Mouse (Mus musculus) lung, embryonic 14.5 days (tissue): ENCODE measurements at regions not wholly inside any gene's neighbourhood (a gene's known extent, or its start where the extent isn't known, plus 50 kb on each side); places are given as distances from the start of the nearest gene placed in this dataset.

Experiments used
- ATAC-seq: fragments of 200-750 bp; cut with Nextera tagmentation; 2 replicates; pipeline ENCODE4 v1.8.0; 2017; ENCODE audit warnings: mild to moderate bottlenecking, moderate TSS enrichment, moderate library complexity; ENCODE audit not compliant: insufficient read depth
- DNase-seq: peaks from one replicate; pipeline ENCODE4 v3.0.0-alpha.2; 2015
- H3K27ac ChIP-seq: fragments of 300-500 bp; sonication (generic); 2 replicates; pipeline ENCODE4 v1.5.1; 2014; ENCODE audit warnings: low read depth, mild to moderate bottlenecking, moderate library complexity
- H3K27me3 ChIP-seq: fragments of 300-500 bp; sonication (generic); 2 replicates; pipeline ENCODE4 v1.6.1; 2014; ENCODE audit warnings: low read length, control low read depth; ENCODE audit not compliant: insufficient read depth
- H3K36me3 ChIP-seq: fragments of 300-500 bp; sonication (generic); 2 replicates; pipeline ENCODE4 v1.6.1; 2014; ENCODE audit warnings: control low read depth; ENCODE audit not compliant: insufficient read depth
- H3K4me1 ChIP-seq: fragments of 300-500 bp; sonication (generic); 2 replicates; pipeline ENCODE4 v1.6.1; 2014; ENCODE audit warnings: antibody characterized with exemption, control low read depth; ENCODE audit not compliant: insufficient read depth
- H3K4me2 ChIP-seq: fragments of 300-500 bp; sonication (generic); 2 replicates; pipeline ENCODE4 v1.6.1; 2014; ENCODE audit warnings: mild to moderate bottlenecking
- H3K4me3 ChIP-seq: fragments of 300-500 bp; sonication (generic); 2 replicates; pipeline ENCODE4 v1.5.1; 2014; ENCODE audit warnings: low read depth, low read length
- H3K9ac ChIP-seq: fragments of 300-500 bp; sonication (generic); 2 replicates; pipeline ENCODE4 v1.6.1; 2014
- H3K9me3 ChIP-seq: fragments of 300-500 bp; sonication (generic); 2 replicates; pipeline ENCODE4 v1.6.1; 2016; ENCODE audit warnings: low read depth, low read length, control low read depth
- CTCF ChIP-seq: IDR thresholded peaks from 2 replicates; pipeline ENCODE4 v1.5.1; 2016; ENCODE audit warnings: antibody characterized with exemption, low read depth
- WGBS: fragments of 180-500 bp; shearing (Covaris S2); extraction: QIAGEN DNeasy Blood & Tissue Kit; methylation state at CpG from one replicate; pipeline ENCODE4 v1.1.7; 2014; 5-methylcytosine and 5-hydroxymethylcytosine counted together

- ATAC-seq (no peak), DNase-seq (no peak)
- no peaks in the 10 kb centered on the region for H3K9me3 ChIP-seq
- no peaks in the 10 kb centered on the region for H3K4me1 ChIP-seq
- H3K4me3 ChIP-seq = no peak overlapping the region
- no peaks in the 10 kb centered on the region for H3K27me3 ChIP-seq
- no peak for TF ChIP-seq CTCF
- no peak overlapping the region for H3K27ac ChIP-seq
- no peak overlapping the region for H3K4me2 ChIP-seq
- no peak overlapping the region for H3K9ac ChIP-seq
- H3K36me3 ChIP-seq = no peaks in the 10 kb centered on the region
Measured at GRCm38 (mm10) chr14:58375056-58375455, 304.7 kb downstream of the Fgf9 start.

- ATAC-seq = no peak
Measured at GRCm38 (mm10) chr14:58356824-58357223, 286.5 kb downstream of the Fgf9 start.

GRCm38 (mm10) chr14:58352986-58353385 lies 282.6 kb downstream of the Fgf9 start:
- Histone ChIP-seq H3K9ac (no peak overlapping the region), H3K4me3 (no peak overlapping the region), H3K4me2 (no peak overlapping the region), H3K27me3 (no peaks in the 10 kb centered on the region), H3K9me3 (no peaks in the 10 kb centered on the region), H3K36me3 (no peaks in the 10 kb centered on the region), H3K4me1 (no peaks in the 10 kb centered on the region), H3K27ac (no peak overlapping the region)
- no peak for ATAC-seq
- DNase-seq = no peak
- TF ChIP-seq CTCF = no peak

More at GRCm38 (mm10) chr14:58356824-58357223, 286.5 kb downstream of the Fgf9 start:
- no peak overlapping the region for H3K9ac ChIP-seq
- no peak overlapping the region for H3K4me3 ChIP-seq
- no peaks in the 10 kb centered on the region for H3K4me1 ChIP-seq
- no peaks in the 10 kb centered on the region for H3K36me3 ChIP-seq
- no peak overlapping the region for H3K4me2 ChIP-seq
- no peak for DNase-seq
- 85% methylated on average over 2 of the region's 2 CpGs for WGBS
- no peak overlapping the region for H3K27ac ChIP-seq
- H3K9me3 ChIP-seq = no peaks in the 10 kb centered on the region
- TF ChIP-seq CTCF = no peak
- H3K27me3 ChIP-seq = no peaks in the 10 kb centered on the region

- no peaks in the 10 kb centered on the region for H3K27me3 ChIP-seq
- no peaks in the 10 kb centered on the region for H3K4me1 ChIP-seq
- no peak overlapping the region for H3K4me2 ChIP-seq
- DNase-seq (no peak), ATAC-seq (no peak)
- no peak for TF ChIP-seq CTCF
- H3K36me3 ChIP-seq = no peaks in the 10 kb centered on the region
- H3K9ac ChIP-seq = no peak overlapping the region
- WGBS = 93% methylated on average over 14 of the region's 14 CpGs
- no peak overlapping the region for H3K4me3 ChIP-seq
- H3K27ac ChIP-seq = no peak overlapping the region
- H3K9me3 ChIP-seq = no peaks in the 10 kb centered on the region
Measured at GRCm38 (mm10) chr14:58336148-58336547, 265.8 kb downstream of the Fgf9 start.

- TF ChIP-seq CTCF = no peak
- DNase-seq (no peak), ATAC-seq (no peak)
- H3K4me1 ChIP-seq = no peaks in the 10 kb centered on the region
- no peak overlapping the region for H3K9ac ChIP-seq
- H3K4me3 ChIP-seq = no peak overlapping the region
- no peaks in the 10 kb centered on the region for H3K36me3 ChIP-seq
- H3K27me3 ChIP-seq = no peaks in the 10 kb centered on the region
- 70% methylated on average over 6 of the region's 6 CpGs for WGBS
- H3K27ac ChIP-seq = no peak overlapping the region
- no peak overlapping the region for H3K4me2 ChIP-seq
- H3K9me3 ChIP-seq = no peaks in the 10 kb centered on the region
Measured at GRCm38 (mm10) chr14:58323164-58323563, 252.8 kb downstream of the Fgf9 start.

- WGBS = 72% methylated on average over 4 of the region's 4 CpGs
- H3K4me2 ChIP-seq = no peak overlapping the region
- no peak overlapping the region for H3K27ac ChIP-seq
- H3K36me3 ChIP-seq = no peaks in the 10 kb centered on the region
- H3K4me1 ChIP-seq = no peaks in the 10 kb centered on the region
- no peak for DNase-seq
- H3K4me3 ChIP-seq = no peak overlapping the region
- no peak for TF ChIP-seq CTCF
- ATAC-seq = no peak
- H3K27me3 ChIP-seq = no peaks in the 10 kb centered on the region
- no peaks in the 10 kb centered on the region for H3K9me3 ChIP-seq
- no peak overlapping the region for H3K9ac ChIP-seq
Measured at GRCm38 (mm10) chr14:58322461-58322860, 252.1 kb downstream of the Fgf9 start.

- TF ChIP-seq CTCF = no peak
- no peaks in the 10 kb centered on the region for H3K4me1 ChIP-seq
- 79% methylated on average over 10 of the region's 10 CpGs for WGBS
- H3K9me3 ChIP-seq = no peaks in the 10 kb centered on the region
- no peak overlapping the region for H3K27ac ChIP-seq
- no peaks in the 10 kb centered on the region for H3K36me3 ChIP-seq
- H3K9ac ChIP-seq = no peak overlapping the region
- no peak overlapping the region for H3K4me3 ChIP-seq
- H3K4me2 ChIP-seq = no peak overlapping the region
- ATAC-seq (no peak), DNase-seq (no peak)
- H3K27me3 ChIP-seq = no peaks in the 10 kb centered on the region
Measured at GRCm38 (mm10) chr14:58321875-58322274, 251.5 kb downstream of the Fgf9 start.

- DNase-seq (no peak), ATAC-seq (no peak)
- no peak overlapping the region for H3K4me3 ChIP-seq
- H3K36me3 ChIP-seq = no peaks in the 10 kb centered on the region
- no peak for TF ChIP-seq CTCF
- H3K27ac ChIP-seq = no peak overlapping the region
- H3K9ac ChIP-seq = no peak overlapping the region
- H3K9me3 ChIP-seq = no peaks in the 10 kb centered on the region
- no peaks in the 10 kb centered on the region for H3K4me1 ChIP-seq
- WGBS = 69% methylated on average over 5 of the region's 5 CpGs
- no peaks in the 10 kb centered on the region for H3K27me3 ChIP-seq
- H3K4me2 ChIP-seq = no peak overlapping the region
Measured at GRCm38 (mm10) chr14:58321234-58321633, 250.9 kb downstream of the Fgf9 start.
